12 mouse cellular contexts compared by ENCODE assay signal in the genomic region with DNA sequence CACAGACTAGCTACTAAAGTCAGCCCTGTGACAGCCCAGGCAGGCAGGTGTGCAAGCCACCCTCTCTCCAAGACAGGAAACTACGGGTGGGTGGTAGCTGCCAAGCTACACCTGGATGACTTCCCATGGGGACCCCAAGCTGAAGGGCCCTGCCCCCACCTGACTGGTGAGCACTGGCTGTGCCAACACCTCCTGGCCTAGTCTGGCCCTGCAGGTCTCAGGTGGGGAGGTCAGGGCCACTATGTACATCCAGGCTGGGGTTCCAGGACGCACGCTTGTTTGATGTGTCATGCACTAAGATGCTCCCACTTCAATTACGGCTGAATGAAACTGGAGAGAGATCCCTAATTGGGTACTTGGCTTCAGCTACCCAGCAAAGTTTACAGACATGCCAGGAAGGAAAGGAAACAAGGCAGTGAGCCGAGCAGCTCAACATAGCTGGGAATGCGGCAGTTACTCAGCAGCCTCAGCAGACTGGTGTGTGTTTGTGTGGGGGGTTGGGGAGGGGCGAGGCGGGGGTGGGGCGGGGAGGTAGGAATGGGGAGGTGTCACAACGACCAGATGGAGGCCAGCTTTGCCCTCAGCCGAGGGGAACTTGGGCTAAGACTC.
A peak's percentile ranks its signal among the peaks of the same experiment; 100 is the strongest.
DNase-seq lines count a peak whose midpoint lies in the region; ATAC-seq and TF ChIP-seq lines count a peak whose summit lies in the region.
"Had no signal": no experiment of that assay in that cellular context is flagged by ENCODE, and none has a peak within 500 bp of the region (broad histone marks: within the 10 kb centered on the region; RNA-seq: fewer than 3 reads in every experiment).

No protein-coding gene starts in this region.

- no peak overlapping the region for H3K4me3 ChIP-seq in heart, embryonic 15.5 days
- H3K4me3 ChIP-seq in heart, embryonic 11.5 days (ENCODE audit: low read depth, low read length) = no peak overlapping the region
- H3K4me3 ChIP-seq in midbrain, embryonic 11.5 days (ENCODE audit: low read depth, low read length) = no peak overlapping the region
- no peak overlapping the region for H3K4me3 ChIP-seq in midbrain, embryonic 10.5 days
- peak overlapping the region; percentile 23; the same call in 1 of the 2 replicates for H3K4me3 ChIP-seq in gastrocnemius, adult 2 months
- H3K4me3 ChIP-seq: erythroblast, embryonic 14.5 days had no signal

- no peaks in the 10 kb centered on the region for H3K27me3 ChIP-seq in heart, embryonic 15.5 days
- no peaks in the 10 kb centered on the region for H3K27me3 ChIP-seq in heart, embryonic 11.5 days (ENCODE audit: control insufficient read depth, insufficient read depth, low read length)
- no peaks in the 10 kb centered on the region for H3K27me3 ChIP-seq in midbrain, embryonic 11.5 days (ENCODE audit: control insufficient read depth, insufficient read depth, low read length)
- no peaks in the 10 kb centered on the region for H3K27me3 ChIP-seq in midbrain, embryonic 10.5 days (ENCODE audit: low read depth, poor library complexity, severe bottlenecking)

- DNase-seq in midbrain, embryonic 11.5 days (ENCODE audit: low spot score, missing footprints) = peak; percentile 68
- no peak for DNase-seq in midbrain, embryonic 10.5 days (ENCODE audit: low spot score)
- DNase-seq in gastrocnemius, adult 2 months = peak; percentile 78
- peak; percentile 41 for DNase-seq in right cerebral cortex, postnatal 4 days
- no peak for DNase-seq in heart, postnatal 25 days (ENCODE audit: low spot score)
- DNase-seq in thymus, postnatal 4 days = no peak
- DNase-seq: kidney, postnatal 36 days; retina, postnatal 1 day had no signal

- WGBS in heart, embryonic 15.5 days = 56% methylated on average over 11 of the region's 11 CpGs
- WGBS in heart, embryonic 11.5 days (ENCODE audit: insufficient replicate concordance) = 44% methylated on average over 11 of the region's 11 CpGs
- WGBS in midbrain, embryonic 11.5 days = 67% methylated on average over 11 of the region's 11 CpGs
- 68% methylated on average over 11 of the region's 11 CpGs for WGBS in midbrain, embryonic 10.5 days

- H3K9me3 ChIP-seq in heart, embryonic 15.5 days (replicated peaks) = no peaks in the 10 kb centered on the region
- no peaks in the 10 kb centered on the region for H3K9me3 ChIP-seq in heart, embryonic 11.5 days (replicated peaks; ENCODE audit: control insufficient read depth, low read length)
- H3K9me3 ChIP-seq in midbrain, embryonic 11.5 days (ENCODE audit: control insufficient read depth, low read length) = no peaks in the 10 kb centered on the region
- H3K9me3 ChIP-seq in midbrain, embryonic 10.5 days (replicated peaks) = no peaks in the 10 kb centered on the region

- no peak overlapping the region for H3K27ac ChIP-seq in heart, embryonic 15.5 days
- H3K27ac ChIP-seq in heart, embryonic 11.5 days (ENCODE audit: low read depth, low read length) = no peak overlapping the region
- H3K27ac ChIP-seq in midbrain, embryonic 11.5 days (ENCODE audit: low read depth, low read length) = no peak overlapping the region
- H3K27ac ChIP-seq in midbrain, embryonic 10.5 days (replicated peaks) = no peak overlapping the region
- H3K27ac ChIP-seq in gastrocnemius, adult 2 months = peak overlapping the region; percentile 62

- H3K9ac ChIP-seq in heart, embryonic 15.5 days = no peak overlapping the region
- H3K9ac ChIP-seq in heart, embryonic 11.5 days (ENCODE audit: low read depth, low read length) = no peak overlapping the region
- H3K9ac ChIP-seq in midbrain, embryonic 11.5 days (ENCODE audit: low read length) = no peak overlapping the region

- intact Hi-C loops in gastrocnemius, adult 2 months (cut with DNase I) = no loop called here
- intact Hi-C loops in heart, postnatal 25 days (cut with DNase I) = no loop called here

- 0 out of 2 replicates have a peak, but pooled peaks have one; percentile 34 for ATAC-seq in heart, embryonic 15.5 days (replicated peaks; ENCODE audit: insufficient number of reproducible peaks, insufficient read depth, low FRiP score, low read depth)
- no peak for ATAC-seq in heart, embryonic 11.5 days (replicated peaks; ENCODE audit: insufficient number of reproducible peaks, low FRiP score, low TSS enrichment)
- ATAC-seq in midbrain, embryonic 11.5 days (ENCODE audit: low FRiP score) = no peak
- ATAC-seq: midbrain, embryonic 16.5 days had no signal

- H3K4me2 ChIP-seq in heart, embryonic 15.5 days = no peak overlapping the region
- no peak overlapping the region for H3K4me2 ChIP-seq in heart, embryonic 11.5 days
- H3K4me2 ChIP-seq in midbrain, embryonic 11.5 days = no peak overlapping the region

- H3K4me1 ChIP-seq in heart, embryonic 15.5 days (replicated peaks) = no peaks in the 10 kb centered on the region
- H3K4me1 ChIP-seq in heart, embryonic 11.5 days (ENCODE audit: control insufficient read depth, insufficient read depth, low read length) = no peaks in the 10 kb centered on the region
- no peaks in the 10 kb centered on the region for H3K4me1 ChIP-seq in midbrain, embryonic 11.5 days (ENCODE audit: control insufficient read depth, insufficient read depth, low read length)
- no peaks in the 10 kb centered on the region for H3K4me1 ChIP-seq in midbrain, embryonic 10.5 days

- no peaks in the 10 kb centered on the region for H3K36me3 ChIP-seq in heart, embryonic 15.5 days
- no peaks in the 10 kb centered on the region for H3K36me3 ChIP-seq in heart, embryonic 11.5 days (ENCODE audit: control insufficient read depth, insufficient read depth, low read length)
- H3K36me3 ChIP-seq in midbrain, embryonic 11.5 days (ENCODE audit: control insufficient read depth, insufficient read depth, low read length) = no peaks in the 10 kb centered on the region
- H3K36me3 ChIP-seq in midbrain, embryonic 10.5 days = peaks cover 60% of the 10 kb centered on the region

- no peak for TF ChIP-seq CTCF in gastrocnemius, adult 2 months (IDR thresholded peaks at IDR 0.05)

Comparison
In these comparisons a context has a peak if more than half of its experiments do, and no peak if none do; other contexts are left out.
1. DNase-seq: peak in midbrain, embryonic 11.5 days (single experiment), gastrocnemius, adult 2 months (single experiment) and right cerebral cortex, postnatal 4 days (single experiment); none in midbrain, embryonic 10.5 days (single experiment), heart, postnatal 25 days (single experiment) and thymus, postnatal 4 days (single experiment).